Mouse (Mus musculus): ENCODE measurements around the gene Spns1. TPM values are rescaled to one million over a fixed set of nuclear protein-coding genes. Genes with fewer than 3 reads are reported as not detected.

Spns1 gene
- polyA plus RNA-seq, 1 experiment from 2014 or later, result 45.8 TPM

GRCm38 (mm10) chr7:126350748-126351418, 26.4 kb downstream of the Spns1 start:
- Histone ChIP-seq H3K4me1 (ENCODE audit: control insufficient read depth, insufficient read depth, low read length) (0 out of 2 replicates have a peak, but pooled peaks cover 2% of the 10 kb centered on the region), H3K9ac (ENCODE audit: low read length) (no peak overlapping the region), H3K36me3 (ENCODE audit: control insufficient read depth, insufficient read depth, low read length) (no peaks in the 10 kb centered on the region), H3K27ac (ENCODE audit: low read depth, low read length) (no peak overlapping the region), H3K4me2 (peak overlapping the region; percentile 8; the same call in 1 of the 2 replicates), H3K4me3 (ENCODE audit: low read depth, low read length) (no peak overlapping the region), H3K27me3 (ENCODE audit: control insufficient read depth, insufficient read depth, low read length) (no peaks in the 10 kb centered on the region), H3K9me3 (ENCODE audit: control insufficient read depth, low read length) (no peaks in the 10 kb centered on the region)
- WGBS, result 65% methylated on average over 20 of the region's 20 CpGs
- DNase-seq (ENCODE audit: low spot score, missing footprints) (no peak), ATAC-seq (ENCODE audit: low FRiP score) (no peak)

GRCm38 (mm10) chr7:126348293-126348692, 29.0 kb downstream of the Spns1 start:
- no peak overlapping the region for H3K9ac ChIP-seq (ENCODE audit: low read length)
- H3K36me3 ChIP-seq (ENCODE audit: control insufficient read depth, insufficient read depth, low read length), result no peaks in the 10 kb centered on the region
- H3K27me3 ChIP-seq (ENCODE audit: control insufficient read depth, insufficient read depth, low read length), result no peaks in the 10 kb centered on the region
- ATAC-seq (ENCODE audit: low FRiP score) (no peak), DNase-seq (ENCODE audit: low spot score, missing footprints) (no peak)
- no peak overlapping the region for H3K4me3 ChIP-seq (ENCODE audit: low read depth, low read length)
- no peak overlapping the region for H3K4me2 ChIP-seq
- H3K27ac ChIP-seq (ENCODE audit: low read depth, low read length), result no peak overlapping the region
- 81% methylated on average over 8 of the region's 8 CpGs for WGBS
- 0 out of 2 replicates have a peak, but pooled peaks cover 2% of the 10 kb centered on the region for H3K4me1 ChIP-seq (ENCODE audit: control insufficient read depth, insufficient read depth, low read length)
- H3K9me3 ChIP-seq (ENCODE audit: control insufficient read depth, low read length), result no peaks in the 10 kb centered on the region

GRCm38 (mm10) chr7:126347098-126347497, 30.2 kb downstream of the Spns1 start:
- Histone ChIP-seq H3K4me3 (ENCODE audit: low read depth, low read length) (no peak overlapping the region), H3K4me1 (ENCODE audit: control insufficient read depth, insufficient read depth, low read length) (0 out of 2 replicates have a peak, but pooled peaks cover 2% of the 10 kb centered on the region), H3K36me3 (ENCODE audit: control insufficient read depth, insufficient read depth, low read length) (no peaks in the 10 kb centered on the region), H3K27me3 (ENCODE audit: control insufficient read depth, insufficient read depth, low read length) (no peaks in the 10 kb centered on the region), H3K4me2 (no peak overlapping the region), H3K9ac (ENCODE audit: low read length) (no peak overlapping the region), H3K27ac (ENCODE audit: low read depth, low read length) (no peak overlapping the region), H3K9me3 (ENCODE audit: control insufficient read depth, low read length) (no peaks in the 10 kb centered on the region)
- ATAC-seq (ENCODE audit: low FRiP score), result no peak
- DNase-seq (ENCODE audit: low spot score, missing footprints), result no peak
- 54% methylated on average over 1 of the region's 1 CpGs for WGBS

GRCm38 (mm10) chr7:126345969-126346368, 31.3 kb downstream of the Spns1 start:
- no peak for DNase-seq (ENCODE audit: low spot score, missing footprints)
- Histone ChIP-seq H3K27ac (ENCODE audit: low read depth, low read length) (no peak overlapping the region), H3K9me3 (ENCODE audit: control insufficient read depth, low read length) (no peaks in the 10 kb centered on the region), H3K27me3 (ENCODE audit: control insufficient read depth, insufficient read depth, low read length) (no peaks in the 10 kb centered on the region), H3K4me3 (ENCODE audit: low read depth, low read length) (no peak overlapping the region), H3K36me3 (ENCODE audit: control insufficient read depth, insufficient read depth, low read length) (no peaks in the 10 kb centered on the region), H3K4me2 (no peak overlapping the region), H3K9ac (ENCODE audit: low read length) (no peak overlapping the region), H3K4me1 (ENCODE audit: control insufficient read depth, insufficient read depth, low read length) (no peaks in the 10 kb centered on the region)
- ATAC-seq (ENCODE audit: low FRiP score), result no peak
- WGBS, result 63% methylated on average over 3 of the region's 3 CpGs

- ATAC-seq (ENCODE audit: low FRiP score), result no peak
- no peak for DNase-seq (ENCODE audit: low spot score, missing footprints)
- no peak overlapping the region for H3K9ac ChIP-seq (ENCODE audit: low read length)
- no peaks in the 10 kb centered on the region for H3K27me3 ChIP-seq (ENCODE audit: control insufficient read depth, insufficient read depth, low read length)
- no peaks in the 10 kb centered on the region for H3K36me3 ChIP-seq (ENCODE audit: control insufficient read depth, insufficient read depth, low read length)
- no peak overlapping the region for H3K27ac ChIP-seq (ENCODE audit: low read depth, low read length)
- H3K4me3 ChIP-seq (ENCODE audit: low read depth, low read length), result no peak overlapping the region
- no peaks in the 10 kb centered on the region for H3K4me1 ChIP-seq (ENCODE audit: control insufficient read depth, insufficient read depth, low read length)
- no peak overlapping the region for H3K4me2 ChIP-seq
- 83% methylated on average over 3 of the region's 3 CpGs for WGBS
- H3K9me3 ChIP-seq (ENCODE audit: control insufficient read depth, low read length), result no peaks in the 10 kb centered on the region
Observed at GRCm38 (mm10) chr7:126345557-126345956, 31.7 kb downstream of the Spns1 start.

- Histone ChIP-seq H3K9me3 (ENCODE audit: control insufficient read depth, low read length) (no peaks in the 10 kb centered on the region), H3K4me3 (ENCODE audit: low read depth, low read length) (no peak overlapping the region), H3K27me3 (ENCODE audit: control insufficient read depth, insufficient read depth, low read length) (no peaks in the 10 kb centered on the region), H3K4me2 (no peak overlapping the region), H3K4me1 (ENCODE audit: control insufficient read depth, insufficient read depth, low read length) (no peaks in the 10 kb centered on the region), H3K36me3 (ENCODE audit: control insufficient read depth, insufficient read depth, low read length) (no peaks in the 10 kb centered on the region), H3K27ac (ENCODE audit: low read depth, low read length) (no peak overlapping the region), H3K9ac (ENCODE audit: low read length) (no peak overlapping the region)
- WGBS, result 60% methylated on average over 6 of the region's 6 CpGs
- DNase-seq (ENCODE audit: low spot score, missing footprints) (no peak), ATAC-seq (ENCODE audit: low FRiP score) (no peak)
Observed at GRCm38 (mm10) chr7:126340896-126341295, 36.4 kb downstream of the Spns1 start.

- ATAC-seq (ENCODE audit: low FRiP score), result no peak
- WGBS, result 85% methylated on average over 6 of the region's 6 CpGs
Observed at GRCm38 (mm10) chr7:126340206-126340618, 37.0 kb downstream of the Spns1 start.

GRCm38 (mm10) chr7:126339521-126339971, 37.7 kb downstream of the Spns1 start:
- DNase-seq (ENCODE audit: low spot score, missing footprints), result no peak
- no peak for ATAC-seq (ENCODE audit: low FRiP score)

More at GRCm38 (mm10) chr7:126340206-126340618, 37.0 kb downstream of the Spns1 start:
- Histone ChIP-seq H3K27ac (ENCODE audit: low read depth, low read length) (no peak overlapping the region), H3K4me3 (ENCODE audit: low read depth, low read length) (no peak overlapping the region), H3K9ac (ENCODE audit: low read length) (no peak overlapping the region), H3K9me3 (ENCODE audit: control insufficient read depth, low read length) (no peaks in the 10 kb centered on the region), H3K4me1 (ENCODE audit: control insufficient read depth, insufficient read depth, low read length) (no peaks in the 10 kb centered on the region), H3K4me2 (no peak overlapping the region), H3K36me3 (ENCODE audit: control insufficient read depth, insufficient read depth, low read length) (no peaks in the 10 kb centered on the region), H3K27me3 (ENCODE audit: control insufficient read depth, insufficient read depth, low read length) (no peaks in the 10 kb centered on the region)
- no peak for DNase-seq (ENCODE audit: low spot score, missing footprints)

GRCm38 (mm10) chr7:126338906-126339305, 38.3 kb downstream of the Spns1 start:
- Histone ChIP-seq H3K4me2 (no peak overlapping the region), H3K4me3 (ENCODE audit: low read depth, low read length) (no peak overlapping the region), H3K9me3 (ENCODE audit: control insufficient read depth, low read length) (no peaks in the 10 kb centered on the region), H3K4me1 (ENCODE audit: control insufficient read depth, insufficient read depth, low read length) (no peaks in the 10 kb centered on the region), H3K9ac (ENCODE audit: low read length) (no peak overlapping the region), H3K27me3 (ENCODE audit: control insufficient read depth, insufficient read depth, low read length) (no peaks in the 10 kb centered on the region), H3K36me3 (ENCODE audit: control insufficient read depth, insufficient read depth, low read length) (no peaks in the 10 kb centered on the region), H3K27ac (ENCODE audit: low read depth, low read length) (no peak overlapping the region)
- DNase-seq (ENCODE audit: low spot score, missing footprints), result no peak
- no peak for ATAC-seq (ENCODE audit: low FRiP score)
- 86% methylated on average over 8 of the region's 8 CpGs for WGBS

More at GRCm38 (mm10) chr7:126339521-126339971, 37.7 kb downstream of the Spns1 start:
- Histone ChIP-seq H3K9ac (ENCODE audit: low read length) (no peak overlapping the region), H3K27me3 (ENCODE audit: control insufficient read depth, insufficient read depth, low read length) (no peaks in the 10 kb centered on the region), H3K27ac (ENCODE audit: low read depth, low read length) (no peak overlapping the region), H3K4me3 (ENCODE audit: low read depth, low read length) (no peak overlapping the region), H3K4me2 (no peak overlapping the region), H3K9me3 (ENCODE audit: control insufficient read depth, low read length) (no peaks in the 10 kb centered on the region), H3K4me1 (ENCODE audit: control insufficient read depth, insufficient read depth, low read length) (no peaks in the 10 kb centered on the region), H3K36me3 (ENCODE audit: control insufficient read depth, insufficient read depth, low read length) (no peaks in the 10 kb centered on the region)
- 81% methylated on average over 8 of the region's 8 CpGs for WGBS

All from midbrain, embryonic 11.5 days (tissue).